Mouse (Mus musculus): Measurements from ENCODE around the gene Mmaa. TPM values are rescaled to one million over a fixed set of nuclear protein-coding genes. Genes with fewer than 3 reads are reported as not detected.

Gene Mmaa
- total RNA-seq, 2 experiments from 2014 or later, result 26.6 to 29.5 TPM

- Histone ChIP-seq H3K27ac (no peak overlapping the region), H3K4me3 (no peak overlapping the region)
- no peak for TF ChIP-seq CTCF (IDR thresholded peaks at IDR 0.05)
- DNase-seq (ENCODE audit: extremely low spot score in 1 of 2, low spot score in 2 of 2), result no peak
- intact Hi-C loops (cut with DNase I), result no loop called here
Observed at GRCm38 (mm10) chr8:79239996-79240395, 54.7 kb downstream of the Mmaa start.

GRCm38 (mm10) chr8:79239320-79239719 lies 55.4 kb downstream of the Mmaa start:
- intact Hi-C loops (cut with DNase I), result no loop called here
- Histone ChIP-seq H3K27ac (no peak overlapping the region), H3K4me3 (no peak overlapping the region)
- DNase-seq (ENCODE audit: extremely low spot score in 1 of 2, low spot score in 2 of 2), result no peak
- no peak for TF ChIP-seq CTCF (IDR thresholded peaks at IDR 0.05)

- Histone ChIP-seq H3K4me3 (no peak overlapping the region), H3K27ac (no peak overlapping the region)
- DNase-seq (ENCODE audit: extremely low spot score in 1 of 2, low spot score in 2 of 2), result no peak
- no peak for TF ChIP-seq CTCF (IDR thresholded peaks at IDR 0.05)
- intact Hi-C loops (cut with DNase I), result no loop called here
Observed at GRCm38 (mm10) chr8:79229266-79229888, 65.4 kb downstream of the Mmaa start.

GRCm38 (mm10) chr8:79227916-79228315 lies 66.8 kb downstream of the Mmaa start:
- intact Hi-C loops (cut with DNase I), result no loop called here
- Histone ChIP-seq H3K27ac (no peak overlapping the region), H3K4me3 (no peak overlapping the region)
- no peak for TF ChIP-seq CTCF (IDR thresholded peaks at IDR 0.05)
- no peak for DNase-seq (ENCODE audit: extremely low spot score in 1 of 2, low spot score in 2 of 2)

- no peak overlapping the region for H3K4me3 ChIP-seq
- no peak overlapping the region for H3K27ac ChIP-seq
- intact Hi-C loops (cut with DNase I), result no loop called here
- TF ChIP-seq CTCF (IDR thresholded peaks at IDR 0.05), result no peak
- DNase-seq (ENCODE audit: extremely low spot score in 1 of 2, low spot score in 2 of 2), result no peak
Observed at GRCm38 (mm10) chr8:79227194-79227593, 67.5 kb downstream of the Mmaa start.

GRCm38 (mm10) chr8:79226046-79226445 lies 68.7 kb downstream of the Mmaa start:
- DNase-seq (ENCODE audit: extremely low spot score in 1 of 2, low spot score in 2 of 2), result no peak
- no peak overlapping the region for H3K27ac ChIP-seq
- intact Hi-C loops (cut with DNase I), result no loop called here
- TF ChIP-seq CTCF (IDR thresholded peaks at IDR 0.05), result no peak
- H3K4me3 ChIP-seq, result no peak overlapping the region

GRCm38 (mm10) chr8:79225586-79225985 lies 69.2 kb downstream of the Mmaa start:
- DNase-seq (ENCODE audit: extremely low spot score in 1 of 2, low spot score in 2 of 2), result no peak
- intact Hi-C loops (cut with DNase I), result no loop called here
- TF ChIP-seq CTCF (IDR thresholded peaks at IDR 0.05), result no peak
- no peak overlapping the region for H3K27ac ChIP-seq
- H3K4me3 ChIP-seq, result no peak overlapping the region

- no peak for TF ChIP-seq CTCF (IDR thresholded peaks at IDR 0.05)
- Histone ChIP-seq H3K27ac (no peak overlapping the region), H3K4me3 (no peak overlapping the region)
- intact Hi-C loops (cut with DNase I), result no loop called here
- DNase-seq (ENCODE audit: extremely low spot score in 1 of 2, low spot score in 2 of 2), result no peak
Observed at GRCm38 (mm10) chr8:79224363-79224762, 70.4 kb downstream of the Mmaa start.

- Histone ChIP-seq H3K4me3 (no peak overlapping the region), H3K27ac (no peak overlapping the region)
- intact Hi-C loops (cut with DNase I), result no loop called here
- DNase-seq (ENCODE audit: extremely low spot score in 1 of 2, low spot score in 2 of 2), result no peak
- no peak for TF ChIP-seq CTCF (IDR thresholded peaks at IDR 0.05)
Observed at GRCm38 (mm10) chr8:79222752-79223141, 72.0 kb downstream of the Mmaa start.

- no peak for DNase-seq (ENCODE audit: extremely low spot score in 1 of 2, low spot score in 2 of 2)
- Histone ChIP-seq H3K4me3 (no peak overlapping the region), H3K27ac (no peak overlapping the region)
- no peak for TF ChIP-seq CTCF (IDR thresholded peaks at IDR 0.05)
- intact Hi-C loops (cut with DNase I), result no loop called here
Observed at GRCm38 (mm10) chr8:79222106-79222751, 72.5 kb downstream of the Mmaa start.

Other genes with a start within 250 kb of the Mmaa start
- not detected for gene 1700011L22Rik, start 46.4 kb downstream of the Mmaa start, total RNA-seq (2021)
- 10 to 100 TPM; 30.8 to 32.9 TPM for gene Smad1, start 104.6 kb upstream of the Mmaa start, total RNA-seq (2021)